Mouse (Mus musculus) layer of hippocampus, adult 9-10 months (tissue): Measurements from ENCODE around the gene Arhgap31.
"Not testable (repeated sequence)": the region's sequence is repeated elsewhere in the genome, so short reads cannot be mapped to it uniquely, and the experiment has no call there.

Source experiments
- DNase-seq: peaks from one replicate; pipeline ENCODE4 v3.0.0; 2022; ENCODE audit warnings: low spot score

The Arhgap31 gene

GRCm38 (mm10) chr16:38724974-38725373 lies 11.9 kb upstream of the Arhgap31 start:
- no peak for DNase-seq

- no peak for DNase-seq
These were observed 11.2 kb upstream of the Arhgap31 start for GRCm38 (mm10) chr16:38724256-38724655.

DNA sequence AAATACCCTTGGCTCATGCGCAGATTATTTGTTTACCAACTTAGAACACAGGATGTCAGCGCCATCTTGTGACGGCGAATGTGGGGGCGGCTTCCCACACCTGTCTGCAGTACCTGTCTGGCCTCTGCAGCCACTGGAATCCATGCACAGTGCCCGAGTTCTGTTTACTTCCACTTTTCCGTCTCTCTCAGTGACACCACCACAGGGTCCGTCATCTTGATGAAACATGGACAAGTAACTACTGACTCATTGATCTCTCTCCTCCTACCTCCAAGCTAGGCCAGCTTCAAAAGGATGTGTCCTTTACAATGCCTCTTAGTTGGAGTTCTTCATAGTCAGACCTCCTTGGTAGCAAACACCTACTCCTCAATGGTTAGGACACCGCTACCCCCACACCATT lies 8.3 kb upstream of the Arhgap31 start:
- DNase-seq, result no peak

GRCm38 (mm10) chr16:38714259-38714526 lies 1.1 kb upstream of the Arhgap31 start:
- not testable (repeated sequence) for DNase-seq

DNA sequence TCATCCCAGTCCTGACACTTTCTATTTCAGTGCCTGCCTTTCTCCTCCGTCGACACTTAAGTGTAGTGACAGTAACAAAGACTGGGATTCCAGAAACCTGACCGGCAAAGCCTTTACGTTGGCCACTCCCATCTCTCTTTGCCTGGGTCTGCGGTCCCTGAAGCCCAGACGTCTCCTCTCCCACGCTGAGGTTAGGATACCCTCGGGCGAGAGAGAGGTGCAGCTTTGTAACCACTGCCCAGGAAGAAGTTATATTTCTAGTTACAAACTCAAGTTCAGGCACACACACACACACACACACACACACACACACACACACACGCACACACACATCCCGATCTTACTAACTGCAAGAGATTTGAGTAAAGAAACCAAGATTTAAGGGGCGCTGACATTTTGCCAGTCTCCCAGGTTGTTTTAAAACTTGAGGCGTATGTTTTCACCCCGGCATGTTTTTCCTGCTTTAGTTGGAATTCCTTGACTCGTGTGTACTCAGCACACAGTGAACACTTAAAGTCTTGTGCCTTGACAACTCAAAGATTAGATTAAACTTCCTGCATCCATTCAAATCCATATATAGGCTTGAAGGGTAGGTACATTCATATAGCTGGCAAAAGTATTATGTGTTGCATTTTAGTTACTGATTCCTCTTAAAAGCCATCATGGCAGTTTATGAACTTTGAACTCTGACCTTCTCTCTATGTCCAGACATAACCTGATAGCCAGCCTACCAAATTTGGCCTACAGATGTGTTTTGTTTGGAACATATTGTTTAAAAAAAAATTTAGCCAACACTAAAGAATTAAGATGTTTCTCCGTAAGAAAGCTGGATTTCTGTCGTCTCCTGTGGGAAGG lies 557 bp upstream of the Arhgap31 start:
- DNase-seq, result no peak

- no peak for DNase-seq
These were observed 969 bp downstream of the Arhgap31 start for GRCm38 (mm10) chr16:38712105-38712504.

GRCm38 (mm10) chr16:38711245-38711644 lies 1.8 kb downstream of the Arhgap31 start:
- no peak for DNase-seq

DNA sequence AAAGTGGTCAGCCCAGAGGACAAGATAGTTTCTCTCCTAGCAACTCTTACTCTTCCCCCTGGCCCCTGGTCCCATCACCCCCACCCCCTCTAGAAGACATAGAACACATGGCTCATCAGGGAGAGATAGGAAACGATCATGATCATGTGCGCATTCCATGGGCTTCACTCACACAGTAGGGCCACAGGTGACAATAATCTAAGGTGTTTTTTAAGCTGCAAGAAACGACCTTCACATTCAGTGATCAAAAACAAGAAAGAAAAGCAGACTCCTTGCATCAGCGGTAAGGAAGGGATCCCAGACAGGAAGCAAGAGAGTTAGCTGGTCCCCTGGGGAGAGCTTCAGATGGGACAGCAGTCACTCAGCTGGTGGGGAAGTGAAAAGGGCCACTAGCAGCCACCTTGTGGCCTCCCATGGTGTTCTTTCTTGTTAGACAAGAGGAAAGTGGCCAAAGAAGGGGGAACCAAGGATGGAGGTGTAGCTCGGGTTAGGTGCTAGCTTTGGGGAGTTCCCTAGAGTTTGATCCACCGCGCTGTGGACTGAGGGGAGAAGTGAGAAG lies 4.0 kb downstream of the Arhgap31 start:
- DNase-seq, result no peak

- no peak for DNase-seq
These were observed 6.3 kb downstream of the Arhgap31 start for GRCm38 (mm10) chr16:38706782-38707181.

DNA sequence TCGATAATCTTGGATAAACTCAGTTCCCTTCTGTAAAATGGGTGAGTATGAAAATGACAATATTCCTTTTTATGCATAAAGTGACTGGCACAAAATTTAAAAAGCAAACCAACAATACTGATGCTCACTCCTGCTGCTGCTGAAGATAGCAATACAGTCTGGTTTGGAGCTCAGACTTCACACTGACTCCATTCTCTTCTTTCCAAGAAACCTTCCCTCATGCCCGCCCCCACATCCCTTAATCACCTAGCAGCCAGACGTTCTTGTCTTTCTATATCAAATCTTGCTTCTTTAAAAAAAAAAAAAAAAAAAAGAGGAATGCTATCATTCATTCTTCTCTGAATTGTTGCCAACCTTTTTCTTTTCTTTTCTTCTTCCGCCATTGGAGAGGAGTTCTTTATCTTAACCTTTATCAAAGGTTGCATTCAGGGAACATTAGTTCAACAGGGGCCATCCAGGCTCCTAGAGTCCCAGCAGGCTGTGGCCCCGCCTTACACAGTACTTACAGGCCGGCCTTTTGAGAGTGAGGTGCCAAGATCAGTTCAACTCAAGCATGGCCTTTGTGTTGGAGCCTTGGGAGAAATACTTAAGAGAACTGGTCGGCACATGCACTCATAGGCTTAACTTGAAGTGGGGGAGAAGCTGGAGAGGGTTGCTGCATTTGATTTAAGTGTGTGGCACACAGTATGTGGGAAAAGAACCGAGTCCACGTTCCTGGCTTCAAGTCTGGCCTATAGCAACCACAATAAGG lies 7.4 kb downstream of the Arhgap31 start:
- DNase-seq, result no peak

DNA sequence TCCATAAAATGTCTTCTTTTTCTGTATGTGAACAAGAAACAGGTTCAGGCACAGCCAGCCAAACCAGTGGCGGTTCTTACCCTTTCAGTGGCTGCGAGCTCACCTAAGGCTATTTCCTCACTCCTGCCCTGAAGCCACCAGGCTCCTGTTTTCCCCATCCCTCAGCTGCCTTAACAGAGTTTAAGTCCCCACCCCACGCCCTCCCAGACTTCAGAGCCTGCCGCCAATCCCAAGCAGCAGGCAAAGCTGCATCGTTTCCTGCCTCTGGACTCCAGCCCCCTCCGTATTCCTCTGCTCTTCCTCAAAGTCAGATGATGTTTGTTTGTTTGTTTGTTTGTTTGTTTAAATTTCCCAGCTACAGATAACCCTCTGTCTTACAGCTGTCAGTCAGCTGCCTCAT lies 9.6 kb downstream of the Arhgap31 start:
- no peak for DNase-seq

GRCm38 (mm10) chr16:38702316-38702715 lies 10.8 kb downstream of the Arhgap31 start:
- no peak for DNase-seq

DNA sequence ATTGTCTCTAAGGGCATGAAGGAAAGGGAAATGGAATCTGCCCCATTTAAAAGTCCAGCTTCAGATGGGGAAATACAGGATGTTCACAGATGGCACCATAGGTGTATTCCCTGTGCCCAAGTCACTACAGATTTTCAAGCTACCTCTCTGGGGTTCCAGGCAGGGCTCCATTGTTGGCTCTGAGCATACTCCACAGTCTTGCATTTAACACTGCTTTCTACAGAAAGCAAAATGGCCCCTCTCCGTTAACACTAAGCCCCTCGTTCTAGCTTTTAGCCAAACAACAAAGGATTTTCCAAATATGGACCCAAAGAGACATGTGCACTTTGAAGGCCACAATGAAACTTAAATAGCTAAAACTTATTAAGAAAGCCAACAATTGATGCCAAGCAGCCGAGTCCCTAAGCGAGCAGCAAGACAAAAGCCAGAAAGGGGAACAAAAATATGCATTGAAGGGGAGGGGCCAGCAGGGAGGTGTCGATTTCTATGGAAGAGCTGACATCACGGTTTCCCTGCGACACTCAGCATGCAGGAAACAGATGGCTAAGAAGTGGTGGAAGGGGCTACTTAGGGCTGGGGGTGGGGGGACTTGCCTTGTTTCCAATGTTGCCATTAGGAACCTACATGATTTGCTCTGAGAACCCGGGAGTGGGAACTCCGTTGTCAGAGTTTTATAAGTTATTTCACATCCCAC lies 11.4 kb downstream of the Arhgap31 start:
- DNase-seq, result no peak

- DNase-seq, result no peak
These were observed 12.5 kb downstream of the Arhgap31 start for GRCm38 (mm10) chr16:38700392-38701162.

GRCm38 (mm10) chr16:38697611-38698010 lies 15.5 kb downstream of the Arhgap31 start:
- no peak for DNase-seq

GRCm38 (mm10) chr16:38695557-38695956 lies 17.5 kb downstream of the Arhgap31 start:
- DNase-seq, result no peak

DNA sequence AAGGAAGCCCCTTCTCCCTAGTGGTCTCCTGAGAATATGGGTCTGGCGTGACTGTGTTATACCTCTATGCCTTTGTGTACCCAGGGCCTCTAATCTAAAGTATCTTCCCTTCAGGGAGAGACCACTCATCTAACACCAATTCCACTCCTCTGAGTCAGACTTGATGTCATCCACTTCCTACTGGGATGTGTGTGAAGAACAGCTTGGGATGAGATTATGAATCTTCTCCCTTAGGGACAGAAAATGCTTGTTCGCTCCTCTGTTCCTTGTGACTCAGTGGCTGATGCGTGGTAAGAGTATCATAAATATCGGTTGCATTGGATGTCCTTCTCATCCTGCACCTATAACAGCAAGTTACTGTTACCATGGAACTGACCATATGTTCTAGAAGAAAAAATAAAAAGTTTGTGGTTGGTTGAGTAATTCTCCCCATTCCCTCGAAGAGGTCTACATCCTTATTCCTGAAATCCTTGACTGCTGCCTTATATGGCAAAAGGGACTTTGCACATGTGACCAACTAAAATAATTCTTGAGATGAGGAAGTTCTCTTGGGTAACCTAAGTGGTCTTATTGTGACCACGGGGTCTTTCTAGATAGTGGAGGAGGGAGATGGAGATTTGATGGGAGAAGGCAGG lies 18.1 kb downstream of the Arhgap31 start:
- no peak for DNase-seq

GRCm38 (mm10) chr16:38690501-38690900 lies 22.6 kb downstream of the Arhgap31 start:
- DNase-seq, result no peak

- no peak for DNase-seq
These were observed 23.3 kb downstream of the Arhgap31 start for GRCm38 (mm10) chr16:38689786-38690185.

- DNase-seq, result no peak
These were observed 24.4 kb downstream of the Arhgap31 start for GRCm38 (mm10) chr16:38688531-38689264.

DNA sequence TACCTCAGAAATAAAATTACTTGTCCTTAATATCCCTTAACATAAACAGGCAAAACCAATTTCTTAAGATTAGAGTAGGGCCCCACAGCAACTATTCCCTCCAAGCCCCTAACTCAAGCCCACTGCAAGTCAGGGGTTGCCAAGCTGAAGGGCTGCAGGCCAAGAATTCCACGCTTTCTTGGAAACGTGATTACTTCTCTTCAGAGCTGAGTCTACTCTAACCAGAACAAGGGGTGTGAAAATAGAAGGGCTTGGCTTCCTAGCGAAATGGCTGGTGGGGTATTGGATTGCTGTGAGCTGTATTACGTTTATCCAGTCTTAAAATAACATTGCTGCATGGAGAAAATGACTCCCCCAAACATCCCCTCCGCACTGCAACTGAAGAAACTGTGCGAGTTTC lies 25.4 kb downstream of the Arhgap31 start:
- no peak for DNase-seq
